Mouse (Mus musculus): Measurements from ENCODE around the gene Rnf144b.

The Rnf144b gene

DNA sequence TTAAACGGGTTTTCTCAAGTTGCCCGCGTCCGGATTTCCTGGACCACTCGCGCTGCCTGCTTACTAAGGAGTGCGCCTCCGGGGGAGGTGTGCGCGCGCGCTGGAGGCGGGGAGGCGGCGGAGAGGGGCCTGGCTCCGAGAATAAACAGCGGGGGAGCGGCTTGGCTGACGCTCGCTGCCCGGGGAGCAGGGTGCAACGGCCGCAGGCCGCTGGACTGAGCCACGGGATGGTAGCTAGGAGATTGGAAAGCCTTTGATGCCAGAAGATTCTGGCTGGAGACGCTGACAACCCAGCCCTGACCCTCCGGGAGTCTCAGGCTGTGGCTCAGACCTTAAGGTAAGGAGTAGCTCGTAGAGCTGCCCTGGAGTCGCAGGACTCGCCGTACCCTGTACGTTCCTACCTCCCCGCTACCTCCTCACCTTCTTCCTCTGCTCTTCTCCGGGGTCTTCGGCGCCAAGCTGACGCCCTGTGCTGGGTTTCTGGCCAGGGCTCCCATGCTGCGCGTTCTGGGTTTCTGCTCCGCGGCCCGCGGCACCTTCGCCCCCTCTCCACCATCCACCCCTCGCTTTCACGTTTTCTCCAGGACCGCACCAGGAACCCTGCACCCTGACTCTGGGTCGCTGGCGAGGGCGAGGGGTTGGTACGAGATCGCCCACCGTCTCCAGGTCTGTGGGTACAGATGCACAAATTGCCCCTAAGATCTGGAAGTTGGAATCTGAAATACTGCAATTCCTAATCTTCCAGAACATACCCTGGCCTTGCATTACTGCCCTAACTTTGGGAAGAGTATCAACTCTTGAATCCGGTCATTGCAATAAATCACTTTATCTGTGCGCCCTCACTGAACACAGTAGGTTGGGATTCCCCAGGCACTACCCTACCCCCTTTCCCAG is at the start of gene Rnf144b:
Gene Rnf144b (plus strand): TSS at position 120 of the 894 bp plus-strand sequence.
- no peak for DNase-seq (ENCODE audit: low read depth)

DNA sequence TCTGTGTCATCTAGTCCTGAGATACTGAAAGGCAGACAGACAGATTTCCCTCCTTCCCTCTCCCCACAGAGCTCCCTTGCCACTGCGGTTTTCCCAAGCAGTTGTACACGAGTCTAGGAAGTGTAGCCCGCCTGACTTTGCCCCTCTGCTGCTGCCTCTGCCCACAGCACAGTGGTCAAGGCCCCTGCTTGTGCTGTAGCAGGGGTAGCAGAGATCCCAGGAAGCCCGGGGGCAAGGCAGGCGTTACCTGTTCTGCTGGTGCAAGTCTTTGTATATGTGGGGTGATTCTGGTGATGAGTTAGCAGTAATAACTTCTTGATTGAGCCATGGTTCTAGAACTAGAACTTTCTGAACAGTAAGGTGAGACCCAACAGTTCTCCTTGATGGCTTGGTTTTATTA is 46.3 kb upstream of the Rnf144b start:
- DNase-seq (ENCODE audit: low read depth), result no peak

DNA sequence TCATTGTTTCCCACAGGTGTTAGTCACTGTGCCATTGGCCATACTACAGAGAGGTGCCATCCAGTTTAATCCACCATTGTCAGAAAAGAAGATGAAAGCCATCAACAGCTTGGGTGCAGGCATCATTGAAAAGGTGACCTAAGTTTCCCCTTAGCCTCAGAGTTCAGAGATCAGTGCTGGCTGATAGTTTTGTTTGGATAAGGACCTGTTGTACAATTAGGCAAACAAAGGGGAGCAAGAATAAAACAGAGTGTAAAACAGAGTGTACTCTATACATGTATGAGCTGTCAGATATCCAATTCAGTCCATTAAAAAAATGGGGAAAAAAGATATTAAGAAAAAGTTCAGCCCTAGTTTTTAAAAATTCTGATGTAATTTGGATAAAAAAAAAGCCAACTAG is 45.1 kb upstream of the Rnf144b start:
- no peak for DNase-seq (ENCODE audit: low read depth)

DNA sequence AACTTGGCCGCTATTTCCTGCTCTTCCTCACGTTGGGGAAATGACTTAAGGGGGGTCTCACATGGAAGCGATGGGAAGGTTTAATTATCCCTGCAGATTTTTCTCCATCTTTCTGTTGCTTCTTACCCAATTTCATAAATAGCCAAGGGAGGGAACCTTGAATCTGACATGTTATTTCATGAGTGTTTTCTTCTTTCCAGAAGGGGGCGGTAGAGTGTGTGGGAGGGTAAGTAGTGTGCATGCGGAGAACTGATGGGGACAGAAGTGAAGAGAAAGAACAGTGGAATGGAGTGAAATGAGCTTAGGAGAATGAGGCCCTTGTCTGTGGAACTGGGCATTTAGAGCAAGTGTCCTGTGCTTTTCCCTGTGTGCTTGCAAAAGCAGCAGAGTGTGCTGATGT is 43.7 kb upstream of the Rnf144b start:
- peak; percentile 54 for DNase-seq (ENCODE audit: low read depth)

DNA sequence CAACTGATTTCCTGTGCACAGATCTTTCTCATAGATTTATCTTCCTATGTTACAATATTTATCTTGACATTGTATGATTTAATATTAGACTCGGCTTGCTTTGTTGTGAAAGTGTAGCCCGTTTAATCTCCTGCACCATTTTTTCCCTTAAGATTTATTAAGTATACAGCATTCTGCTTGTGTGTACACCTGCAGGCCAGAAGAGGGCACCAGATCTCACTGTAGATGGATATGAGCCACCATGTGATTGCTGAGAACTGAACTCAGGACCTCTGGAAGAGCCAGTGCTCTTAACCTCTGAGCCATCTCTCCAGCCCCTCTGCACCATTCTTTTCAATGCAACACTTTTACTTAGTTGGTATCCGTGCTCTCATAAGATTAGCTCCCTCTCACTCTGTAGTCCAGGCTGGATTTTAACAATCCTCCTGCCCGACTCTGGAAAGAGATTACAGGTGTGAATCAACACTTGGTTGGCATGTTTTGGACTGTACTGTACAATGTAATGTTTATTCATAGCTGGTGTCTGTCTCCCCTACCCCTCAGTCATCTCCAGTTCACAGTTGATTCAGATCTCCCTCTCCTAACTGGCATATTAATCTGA is 41.5 kb upstream of the Rnf144b start:
- peak; percentile 35 for DNase-seq (ENCODE audit: low read depth)

DNA sequence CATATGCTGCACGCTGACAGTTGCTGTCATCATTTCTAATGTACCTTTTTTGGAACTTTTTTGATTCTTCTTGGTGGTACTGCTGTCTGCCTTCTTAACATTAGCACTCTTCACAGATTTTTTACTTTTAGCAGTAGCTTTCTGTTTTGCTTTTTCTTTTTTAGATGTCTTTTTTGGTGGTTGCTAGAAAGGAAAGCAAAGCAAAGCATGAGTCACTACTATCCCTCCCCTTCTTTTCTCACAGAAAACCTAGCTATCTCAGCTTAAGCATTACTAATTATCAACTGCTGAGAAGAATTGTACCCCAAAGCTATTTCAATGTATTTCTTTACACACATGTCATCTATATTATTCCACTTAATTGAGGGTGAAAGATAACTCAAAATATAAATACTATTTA is 34.0 kb upstream of the Rnf144b start:
- DNase-seq (ENCODE audit: low read depth), result no peak

DNA sequence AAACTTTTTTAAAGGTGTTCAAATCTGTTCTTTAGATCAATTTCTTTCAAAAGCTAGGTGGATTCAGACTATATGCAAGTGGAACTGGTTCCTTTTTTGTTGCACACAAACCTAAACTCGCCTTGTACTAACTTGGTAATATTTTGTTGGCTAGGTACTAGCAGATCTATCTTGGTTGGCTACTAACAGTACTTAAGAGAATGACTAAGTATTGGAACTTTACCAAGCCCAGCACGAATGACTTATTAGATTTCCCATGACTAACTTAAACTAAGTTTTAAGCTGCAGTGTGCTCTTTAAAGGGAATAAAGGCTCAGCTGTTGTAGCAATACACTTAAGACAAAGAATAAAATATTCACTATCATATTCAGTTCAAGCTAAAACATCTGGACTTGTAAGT is 33.2 kb upstream of the Rnf144b start:
- DNase-seq (ENCODE audit: low read depth), result no peak

DNA sequence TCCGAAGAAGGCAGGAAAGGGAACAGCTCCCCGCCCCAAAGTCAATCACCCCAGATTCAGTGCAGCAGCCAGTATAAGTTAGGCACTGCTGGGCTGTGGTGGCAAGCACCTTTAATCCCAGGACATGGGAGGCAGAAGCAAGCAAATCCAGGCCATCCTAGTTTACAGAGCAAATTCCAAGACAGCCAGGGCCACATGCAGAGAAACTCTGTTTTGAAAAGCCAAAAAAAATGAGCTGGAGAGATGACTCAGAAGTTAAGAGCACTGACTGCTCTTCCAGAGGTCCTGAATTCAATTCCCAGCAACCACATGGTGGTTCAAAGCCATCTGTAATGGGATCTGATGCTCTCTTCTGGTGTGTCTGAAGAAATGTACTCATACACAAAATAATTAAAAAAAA is 28.7 kb upstream of the Rnf144b start:
- DNase-seq (ENCODE audit: low read depth), result no peak

DNA sequence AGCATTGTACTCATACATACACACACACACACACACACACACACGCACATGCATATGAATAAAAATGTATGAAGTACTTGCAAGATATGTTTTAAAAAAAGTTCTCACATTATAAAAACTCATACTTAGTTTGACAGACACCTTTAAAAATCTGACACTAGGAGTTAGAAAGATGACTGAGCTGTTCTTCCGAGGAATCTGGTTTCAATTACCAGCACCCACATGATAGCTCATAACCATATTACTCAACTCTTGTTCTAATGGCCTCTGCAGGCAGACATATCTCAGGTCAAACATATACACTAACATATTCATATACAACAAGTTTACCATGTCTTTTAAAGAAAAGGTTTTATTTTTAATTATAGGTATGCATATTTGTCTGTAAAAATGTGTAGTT is 25.9 kb upstream of the Rnf144b start:
- no peak for DNase-seq (ENCODE audit: low read depth)

DNA sequence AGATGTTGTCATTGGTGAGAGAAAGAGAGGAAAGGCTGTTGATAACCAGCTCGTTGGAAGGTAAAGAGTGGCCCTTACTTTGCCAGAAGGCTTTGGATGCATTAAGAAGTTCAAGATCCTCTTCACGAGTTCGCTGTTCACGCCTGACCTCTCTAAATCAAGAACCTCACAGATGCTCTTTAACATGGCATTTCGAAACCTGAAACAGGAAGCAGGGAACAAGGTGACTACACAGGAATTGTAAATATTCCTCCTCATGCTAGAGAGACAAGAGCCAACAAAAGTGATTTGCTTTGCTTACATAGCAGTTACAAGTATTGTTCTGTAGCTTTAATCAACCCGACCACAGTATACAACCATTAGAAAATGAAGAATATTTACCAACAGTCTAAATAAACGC is 23.2 kb upstream of the Rnf144b start:
- no peak for DNase-seq (ENCODE audit: low read depth)

DNA sequence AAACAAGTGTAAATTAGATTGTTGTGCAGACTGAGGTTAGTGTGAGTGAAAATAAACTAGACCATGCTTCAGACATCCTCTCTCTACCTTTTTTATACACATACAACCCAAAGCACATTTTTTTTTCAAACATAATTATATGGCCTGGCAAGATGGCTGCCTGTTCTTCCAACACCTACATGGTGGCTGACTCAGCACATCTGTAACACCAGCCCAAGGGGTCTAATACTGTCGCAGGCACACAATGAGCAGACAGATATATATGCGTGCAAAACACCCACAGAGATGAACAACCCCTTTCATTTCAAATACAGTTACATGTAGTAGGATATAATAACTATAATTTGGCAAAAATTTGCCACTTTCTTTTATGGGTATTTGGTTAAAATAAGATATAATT is 21.9 kb upstream of the Rnf144b start:
- DNase-seq (ENCODE audit: low read depth), result no peak

DNA sequence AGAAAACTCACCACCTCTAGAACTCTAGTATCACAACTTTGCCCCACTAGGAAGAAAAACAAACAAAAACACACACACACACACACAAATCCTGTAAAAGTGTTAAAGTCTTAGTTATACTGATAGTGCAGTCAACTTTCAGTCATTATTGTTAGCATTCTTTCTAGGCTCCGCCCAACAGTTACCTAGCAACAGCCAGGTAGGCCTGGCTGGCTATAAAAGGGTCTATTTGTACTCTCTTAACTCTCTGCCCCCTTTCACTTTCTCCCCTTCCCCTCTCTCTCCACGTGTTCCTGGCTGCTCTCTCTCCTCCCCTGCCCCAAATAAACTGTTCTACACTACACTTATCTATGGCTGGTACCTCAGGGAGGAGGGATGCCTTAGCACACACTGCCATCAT is 18.3 kb upstream of the Rnf144b start:
- no peak for DNase-seq (ENCODE audit: low read depth)

DNA sequence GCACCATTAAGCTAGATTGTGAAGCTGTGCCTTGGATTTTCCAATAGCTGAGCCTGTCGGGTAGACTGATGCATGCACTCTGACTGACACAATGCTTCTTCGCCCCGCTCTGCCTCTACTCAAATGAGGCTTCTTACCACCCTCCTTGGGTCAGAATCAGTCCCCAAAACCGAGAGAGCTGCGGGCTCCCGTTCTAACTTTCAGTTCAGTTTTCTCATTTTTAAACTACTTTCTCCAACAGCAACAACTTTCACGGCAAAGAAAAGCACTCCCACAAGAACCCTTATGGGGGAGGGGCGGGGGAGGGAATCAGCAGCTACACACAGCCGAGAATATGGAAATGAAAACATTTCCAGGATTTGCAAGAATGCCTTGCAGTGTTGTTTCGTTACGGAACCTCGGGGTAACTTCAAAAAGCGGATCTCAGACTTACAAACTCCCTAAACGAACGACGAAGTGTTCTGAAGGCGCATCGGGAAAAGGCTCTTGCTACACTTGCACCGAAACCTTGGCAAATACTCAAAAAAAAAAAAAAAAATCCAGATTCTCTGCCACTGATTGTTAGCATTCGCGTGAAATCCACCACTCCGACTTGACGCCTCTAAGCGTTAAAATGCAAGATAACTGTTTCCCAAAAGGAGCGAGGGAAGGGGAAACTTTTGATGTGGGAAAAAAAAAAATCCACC is 17.5 kb upstream of the Rnf144b start:
- DNase-seq (ENCODE audit: low read depth), result peak; percentile 53

DNA sequence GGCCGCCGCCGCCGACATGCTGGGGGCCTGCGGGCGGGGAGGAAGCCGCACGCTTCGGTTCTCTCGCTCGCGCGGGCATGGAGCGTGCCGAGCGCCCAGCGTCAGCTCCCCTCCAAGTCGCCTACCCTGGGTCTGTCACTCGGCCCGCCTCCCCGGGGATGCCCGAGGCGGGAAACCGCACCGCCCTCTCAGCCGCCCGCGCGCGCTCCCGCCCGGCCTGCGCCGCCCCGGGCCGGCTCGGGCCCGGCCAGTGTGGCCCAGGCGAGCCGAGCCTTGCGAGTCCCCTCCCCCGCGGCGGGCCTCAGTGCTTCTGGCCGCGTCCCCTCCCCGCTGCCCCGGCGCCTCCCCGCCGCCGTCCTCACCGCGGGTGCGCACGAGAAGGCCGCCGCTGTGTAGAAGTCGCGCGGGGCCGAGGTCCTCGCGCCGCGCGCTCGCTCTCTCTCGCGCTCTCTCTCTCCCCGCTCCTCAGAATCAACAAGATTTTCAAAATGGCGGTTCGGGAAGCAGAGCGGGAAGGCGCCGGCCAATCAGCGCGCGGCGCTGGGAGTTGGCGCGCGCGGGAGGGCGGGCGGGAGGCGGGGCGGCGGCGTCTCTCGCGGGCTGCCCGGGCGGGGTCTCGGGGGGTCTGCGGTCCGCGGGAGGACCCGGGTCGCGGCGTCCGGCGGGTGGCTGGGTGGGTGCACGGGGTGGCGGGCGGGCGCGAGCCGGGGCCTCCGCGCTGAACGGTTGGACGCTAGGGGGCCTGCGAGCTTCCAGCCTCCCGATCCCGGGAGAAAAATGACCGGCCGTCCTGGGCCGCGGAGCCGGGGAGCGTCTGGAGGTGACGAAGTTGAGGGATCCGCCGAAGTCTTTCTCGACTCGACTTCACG is 16.5 kb upstream of the Rnf144b start, which contains the start of gene Dek:
Gene Dek (minus strand): TSS at position 491 of the 869 bp plus-strand sequence.
- DNase-seq (ENCODE audit: low read depth), result peak; percentile 83

DNA sequence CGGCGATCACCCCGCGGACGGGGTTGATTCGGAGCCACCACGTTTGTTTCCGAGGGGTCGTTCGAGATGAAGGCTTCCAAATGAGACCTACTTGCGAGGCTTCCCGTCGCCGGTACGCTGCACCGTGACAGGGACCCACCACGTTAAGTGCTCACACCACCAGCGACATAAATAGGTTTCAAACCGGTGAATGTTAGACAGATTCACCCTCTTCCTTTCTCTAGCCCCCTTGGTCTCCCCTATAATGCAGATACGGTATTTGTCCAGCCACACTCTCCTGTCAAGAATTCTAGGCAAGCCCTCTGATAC is 15.9 kb upstream of the Rnf144b start:
- DNase-seq (ENCODE audit: low read depth), result no peak

DNA sequence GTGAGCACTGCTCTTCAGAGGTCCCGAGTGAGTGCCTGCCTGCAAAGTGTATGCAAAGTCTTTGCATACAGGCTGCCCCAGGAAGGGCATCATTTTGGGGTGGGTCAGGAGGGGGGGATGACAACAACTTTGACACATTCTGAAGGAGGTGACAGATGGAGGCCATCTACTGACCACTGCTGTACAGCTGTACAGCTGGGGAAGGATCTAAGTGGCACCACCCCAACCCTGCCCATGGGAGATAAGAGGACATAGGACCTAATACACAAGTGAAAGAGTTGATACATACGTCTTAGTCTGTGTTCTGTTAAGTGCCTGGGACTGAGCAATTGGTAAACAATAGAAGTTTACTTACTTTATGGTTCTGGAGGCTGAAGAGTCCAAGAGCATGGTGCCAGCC is 13.2 kb upstream of the Rnf144b start:
- DNase-seq (ENCODE audit: low read depth), result no peak

DNA sequence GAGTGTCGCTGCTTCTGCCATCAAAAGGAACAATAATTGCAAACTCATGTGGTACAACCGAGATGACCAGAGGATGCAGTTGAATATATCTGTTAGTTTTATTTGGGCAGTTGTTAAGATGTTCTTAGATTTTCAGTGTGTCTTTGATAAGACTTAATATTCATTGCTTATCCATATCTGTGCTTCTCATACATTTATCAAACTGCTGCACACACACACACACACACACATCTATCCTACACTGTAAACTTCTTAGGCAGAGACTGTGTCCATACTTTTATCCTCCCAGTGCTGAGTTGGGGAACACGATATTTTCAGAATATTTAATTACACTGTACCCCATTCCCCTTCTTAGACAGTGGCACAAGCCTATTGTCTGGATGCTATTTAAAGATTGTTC is 11.3 kb upstream of the Rnf144b start:
- DNase-seq (ENCODE audit: low read depth), result no peak

DNA sequence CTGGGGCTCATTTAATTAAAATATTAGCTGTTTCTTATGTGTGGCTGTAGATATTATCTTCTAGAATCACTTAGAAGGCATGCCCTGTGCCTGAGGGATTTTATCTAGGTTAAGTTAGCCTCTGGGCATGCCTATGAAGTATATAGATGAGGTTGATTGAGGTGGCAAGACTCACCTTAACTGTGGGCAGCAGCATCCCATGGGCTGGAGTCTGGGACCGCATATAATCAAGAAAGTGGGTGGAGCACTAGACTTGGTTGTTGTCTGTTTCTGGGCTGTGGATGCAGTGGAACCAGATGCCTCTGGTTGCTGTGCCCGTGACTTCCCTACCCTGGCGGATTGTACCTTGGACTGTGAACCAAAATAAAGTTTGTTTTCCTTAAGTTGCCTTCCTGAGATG is 10.4 kb upstream of the Rnf144b start:
- DNase-seq (ENCODE audit: low read depth), result no peak

DNA sequence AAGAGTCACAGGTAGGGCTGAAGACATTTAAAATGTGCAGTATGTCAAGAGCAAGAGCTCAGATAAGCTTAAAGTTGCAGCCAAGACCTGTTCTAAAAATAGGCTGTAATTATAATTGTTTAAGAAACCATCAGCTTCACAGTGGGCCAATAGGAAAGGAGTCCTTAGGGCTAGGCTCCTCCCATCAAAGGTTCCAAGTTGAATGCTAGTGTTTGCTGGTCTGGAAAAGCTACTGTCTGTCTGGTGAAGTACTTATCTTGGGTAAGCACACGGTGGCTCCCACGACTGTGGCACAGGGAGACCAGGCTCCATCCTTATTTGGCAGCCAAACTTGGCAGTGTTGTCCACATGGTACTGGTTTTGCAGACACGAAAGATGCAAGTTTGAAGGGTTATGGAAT is 9.5 kb upstream of the Rnf144b start:
- DNase-seq (ENCODE audit: low read depth), result no peak

DNA sequence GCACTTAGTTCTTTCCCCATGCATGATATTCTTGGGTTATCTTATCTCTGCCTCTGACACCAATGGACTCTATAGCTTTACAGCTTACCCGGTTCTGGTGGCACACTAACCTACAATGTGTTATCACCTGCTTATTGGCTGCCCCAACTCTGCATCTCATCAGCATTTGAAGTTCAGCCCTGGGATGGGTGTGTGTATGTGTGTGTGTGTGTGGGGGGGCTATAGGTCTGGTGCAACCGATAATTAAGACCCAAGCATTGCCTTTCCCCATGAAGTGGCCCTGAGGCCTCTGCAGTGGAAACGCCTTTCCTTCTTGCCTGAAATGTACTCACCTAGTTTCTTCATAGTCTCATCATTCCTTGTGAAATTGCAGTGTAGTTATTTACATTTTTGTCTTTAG is 6.5 kb upstream of the Rnf144b start:
- no peak for DNase-seq (ENCODE audit: low read depth)

DNA sequence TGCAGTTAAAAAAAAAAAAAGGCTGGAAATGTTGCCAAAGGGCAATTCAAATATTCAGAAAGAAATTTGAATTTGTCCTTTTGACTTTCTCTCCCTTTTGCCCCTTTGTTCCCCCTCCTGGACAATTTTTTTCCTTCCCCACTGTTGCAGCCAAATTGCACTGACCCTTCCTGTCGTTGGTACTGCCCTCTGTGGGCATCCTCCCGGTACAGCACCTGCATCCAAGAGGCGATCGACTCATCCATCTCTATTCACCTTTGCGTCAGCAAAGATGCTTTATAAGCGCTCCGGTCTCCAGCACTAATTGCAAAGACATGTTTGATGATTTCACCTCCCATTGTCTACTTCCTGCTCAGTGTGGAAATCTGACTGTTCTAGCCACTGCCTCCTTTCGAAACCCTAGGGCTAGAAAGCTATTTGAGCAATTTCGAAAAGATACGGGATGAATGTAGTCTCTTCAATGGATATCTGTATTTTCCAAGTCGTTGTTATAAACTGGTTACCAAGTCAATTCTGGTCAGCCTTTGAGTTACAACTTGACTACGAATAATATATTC is 1.0 kb upstream of the Rnf144b start:
- no peak for DNase-seq (ENCODE audit: low read depth)

DNA sequence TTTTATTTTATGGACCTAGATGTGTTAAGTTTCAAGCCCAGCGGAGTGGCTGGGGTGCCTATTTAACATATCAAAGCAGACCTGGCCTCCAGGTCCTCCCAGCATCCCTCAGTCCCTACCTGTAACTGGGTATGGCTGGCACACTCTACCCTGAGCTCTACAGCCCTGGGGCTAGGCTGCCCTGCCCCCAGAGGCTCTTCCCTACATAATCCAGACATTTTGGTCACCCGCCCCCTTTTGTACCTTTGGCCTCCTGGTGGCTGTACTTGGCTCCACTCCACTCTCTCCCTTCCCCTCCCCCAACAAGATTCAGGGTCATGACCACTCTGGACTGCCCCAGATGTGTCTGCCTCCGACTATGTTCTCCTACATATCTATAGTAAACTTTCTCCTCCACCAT is 2.0 kb downstream of the Rnf144b start:
- DNase-seq (ENCODE audit: low read depth), result no peak

Data from 416B (cell line).